Mouse (Mus musculus): ENCODE measurements around the gene Nrp2. TPM values are rescaled to one million over a fixed set of nuclear protein-coding genes. Genes with fewer than 3 reads are reported as not detected.

Nrp2 gene
- polyA plus RNA-seq, 1 experiment from 2014 or later = 6.1 TPM

- Histone ChIP-seq H3K27ac (replicated peaks in 1 of 2; ENCODE audit: control insufficient read depth in 1 of 2, insufficient read depth in 1 of 2, low read depth in 2 of 2, low read length in 2 of 2) (no peak overlapping the region), H3K4me2 (ENCODE audit: low read length) (no peak overlapping the region), H3K36me3 (ENCODE audit: control insufficient read depth, insufficient read depth, low read length) (no peaks in the 10 kb centered on the region), H3K4me3 (ENCODE audit: control insufficient read depth in 1 of 2, insufficient read depth in 1 of 2, low read depth in 1 of 2, low read length in 2 of 2) (no peak overlapping the region), H3K9me3 (ENCODE audit: control insufficient read depth, low read length) (no peaks in the 10 kb centered on the region), H3K9ac (ENCODE audit: low read length) (no peak overlapping the region), H3K4me1 (ENCODE audit: control insufficient read depth in 2 of 2, insufficient read depth in 2 of 2, low read length in 2 of 2) (peaks cover 6 to 9% of the 10 kb centered on the region in 2 experiments; a peak in 3 of 4 replicates), H3K27me3 (ENCODE audit: control insufficient read depth, insufficient read depth, low read length) (no peaks in the 10 kb centered on the region)
- 77% methylated on average over 7 of the region's 7 CpGs for WGBS
- no peak for ATAC-seq (ENCODE audit: insufficient number of reproducible peaks, insufficient read depth, low FRiP score, low read depth)
These were observed 114.5 kb downstream of the Nrp2 start for GRCm38 (mm10) chr1:62817566-62817965.

GRCm38 (mm10) chr1:62820170-62820569 lies 117.1 kb downstream of the Nrp2 start:
- no peak overlapping the region for H3K4me3 ChIP-seq (ENCODE audit: control insufficient read depth in 1 of 2, insufficient read depth in 1 of 2, low read depth in 1 of 2, low read length in 2 of 2)
- no peak for ATAC-seq (ENCODE audit: insufficient number of reproducible peaks, insufficient read depth, low FRiP score, low read depth)
- no peaks in the 10 kb centered on the region for H3K27me3 ChIP-seq (ENCODE audit: control insufficient read depth, insufficient read depth, low read length)
- H3K4me2 ChIP-seq (ENCODE audit: low read length) = no peak overlapping the region
- no peak overlapping the region for H3K9ac ChIP-seq (ENCODE audit: low read length)
- peaks cover 4 to 6% of the 10 kb centered on the region in 2 experiments; a peak in 3 of 4 replicates for H3K4me1 ChIP-seq (ENCODE audit: control insufficient read depth in 2 of 2, insufficient read depth in 2 of 2, low read length in 2 of 2)
- H3K9me3 ChIP-seq (ENCODE audit: control insufficient read depth, low read length) = no peaks in the 10 kb centered on the region
- no peak overlapping the region for H3K27ac ChIP-seq (replicated peaks in 1 of 2; ENCODE audit: control insufficient read depth in 1 of 2, insufficient read depth in 1 of 2, low read depth in 2 of 2, low read length in 2 of 2)
- no peaks in the 10 kb centered on the region for H3K36me3 ChIP-seq (ENCODE audit: control insufficient read depth, insufficient read depth, low read length)
- WGBS = 76% methylated on average over 3 of the region's 3 CpGs

GRCm38 (mm10) chr1:62821509-62822398 lies 118.7 kb downstream of the Nrp2 start:
- H3K9ac ChIP-seq (ENCODE audit: low read length) = no peak overlapping the region
- no peak overlapping the region for H3K4me2 ChIP-seq (ENCODE audit: low read length)
- 52% methylated on average over 10 of the region's 10 CpGs for WGBS
- no peak overlapping the region for H3K27ac ChIP-seq (replicated peaks in 1 of 2; ENCODE audit: control insufficient read depth in 1 of 2, insufficient read depth in 1 of 2, low read depth in 2 of 2, low read length in 2 of 2)
- no peaks in the 10 kb centered on the region for H3K27me3 ChIP-seq (ENCODE audit: control insufficient read depth, insufficient read depth, low read length)
- no peaks in the 10 kb centered on the region for H3K36me3 ChIP-seq (ENCODE audit: control insufficient read depth, insufficient read depth, low read length)
- H3K4me3 ChIP-seq (ENCODE audit: control insufficient read depth in 1 of 2, insufficient read depth in 1 of 2, low read depth in 1 of 2, low read length in 2 of 2) = no peak overlapping the region
- no peaks in the 10 kb centered on the region for H3K9me3 ChIP-seq (ENCODE audit: control insufficient read depth, low read length)
- H3K4me1 ChIP-seq (ENCODE audit: control insufficient read depth in 2 of 2, insufficient read depth in 2 of 2, low read length in 2 of 2) = peaks cover 4 to 6% of the 10 kb centered on the region in 2 experiments; a peak in 3 of 4 replicates
- no peak for ATAC-seq (ENCODE audit: insufficient number of reproducible peaks, insufficient read depth, low FRiP score, low read depth)

GRCm38 (mm10) chr1:62823549-62824195 lies 120.6 kb downstream of the Nrp2 start:
- Histone ChIP-seq H3K36me3 (ENCODE audit: control insufficient read depth, insufficient read depth, low read length) (no peaks in the 10 kb centered on the region), H3K4me1 (ENCODE audit: control insufficient read depth in 2 of 2, insufficient read depth in 2 of 2, low read length in 2 of 2) (peaks cover 9 to 11% of the 10 kb centered on the region in 2 experiments), H3K4me2 (ENCODE audit: low read length) (no peak overlapping the region), H3K27ac (replicated peaks in 1 of 2; ENCODE audit: control insufficient read depth in 1 of 2, insufficient read depth in 1 of 2, low read depth in 2 of 2, low read length in 2 of 2) (no peak overlapping the region), H3K4me3 (ENCODE audit: control insufficient read depth in 1 of 2, insufficient read depth in 1 of 2, low read depth in 1 of 2, low read length in 2 of 2) (no peak overlapping the region), H3K9me3 (ENCODE audit: control insufficient read depth, low read length) (no peaks in the 10 kb centered on the region), H3K27me3 (ENCODE audit: control insufficient read depth, insufficient read depth, low read length) (no peaks in the 10 kb centered on the region), H3K9ac (ENCODE audit: low read length) (no peak overlapping the region)
- no peak for ATAC-seq (ENCODE audit: insufficient number of reproducible peaks, insufficient read depth, low FRiP score, low read depth)
- WGBS = 68% methylated on average over 6 of the region's 6 CpGs

- H3K4me2 ChIP-seq (ENCODE audit: low read length) = no peak overlapping the region
- H3K9ac ChIP-seq (ENCODE audit: low read length) = no peak overlapping the region
- peaks cover 20 to 23% of the 10 kb centered on the region in 2 experiments for H3K4me1 ChIP-seq (ENCODE audit: control insufficient read depth in 2 of 2, insufficient read depth in 2 of 2, low read length in 2 of 2)
- H3K9me3 ChIP-seq (ENCODE audit: control insufficient read depth, low read length) = no peaks in the 10 kb centered on the region
- H3K27me3 ChIP-seq (ENCODE audit: control insufficient read depth, insufficient read depth, low read length) = no peaks in the 10 kb centered on the region
- ATAC-seq (ENCODE audit: insufficient number of reproducible peaks, insufficient read depth, low FRiP score, low read depth) = no peak
- 87% methylated on average over 17 of the region's 17 CpGs for WGBS
- H3K36me3 ChIP-seq (ENCODE audit: control insufficient read depth, insufficient read depth, low read length) = no peaks in the 10 kb centered on the region
- no peak overlapping the region for H3K4me3 ChIP-seq (ENCODE audit: control insufficient read depth in 1 of 2, insufficient read depth in 1 of 2, low read depth in 1 of 2, low read length in 2 of 2)
- no peak overlapping the region for H3K27ac ChIP-seq (replicated peaks in 1 of 2; ENCODE audit: control insufficient read depth in 1 of 2, insufficient read depth in 1 of 2, low read depth in 2 of 2, low read length in 2 of 2)
These were observed 123.0 kb downstream of the Nrp2 start for GRCm38 (mm10) chr1:62825822-62826765.

GRCm38 (mm10) chr1:62827316-62827715 lies 124.2 kb downstream of the Nrp2 start:
- no peak overlapping the region for H3K4me3 ChIP-seq (ENCODE audit: control insufficient read depth in 1 of 2, insufficient read depth in 1 of 2, low read depth in 1 of 2, low read length in 2 of 2)
- WGBS = 61% methylated on average over 10 of the region's 10 CpGs
- H3K27me3 ChIP-seq (ENCODE audit: control insufficient read depth, insufficient read depth, low read length) = no peaks in the 10 kb centered on the region
- no peaks in the 10 kb centered on the region for H3K9me3 ChIP-seq (ENCODE audit: control insufficient read depth, low read length)
- H3K4me1 ChIP-seq (ENCODE audit: control insufficient read depth in 2 of 2, insufficient read depth in 2 of 2, low read length in 2 of 2) = peaks cover 20 to 23% of the 10 kb centered on the region in 2 experiments
- H3K4me2 ChIP-seq (ENCODE audit: low read length) = no peak overlapping the region
- H3K36me3 ChIP-seq (ENCODE audit: control insufficient read depth, insufficient read depth, low read length) = no peaks in the 10 kb centered on the region
- 0 out of 4 replicates have a peak overlapping the region, but pooled peaks of 1 of the 2 experiments have one; percentile 27 for H3K27ac ChIP-seq (replicated peaks in 1 of 2; ENCODE audit: control insufficient read depth in 1 of 2, insufficient read depth in 1 of 2, low read depth in 2 of 2, low read length in 2 of 2)
- no peak for ATAC-seq (ENCODE audit: insufficient number of reproducible peaks, insufficient read depth, low FRiP score, low read depth)
- H3K9ac ChIP-seq (ENCODE audit: low read length) = no peak overlapping the region

- peak overlapping the region in 1 of 2 experiments; percentile 27; a peak in 1 of 4 replicates for H3K27ac ChIP-seq (replicated peaks in 1 of 2; ENCODE audit: control insufficient read depth in 1 of 2, insufficient read depth in 1 of 2, low read depth in 2 of 2, low read length in 2 of 2)
- no peaks in the 10 kb centered on the region for H3K27me3 ChIP-seq (ENCODE audit: control insufficient read depth, insufficient read depth, low read length)
- H3K4me1 ChIP-seq (ENCODE audit: control insufficient read depth in 2 of 2, insufficient read depth in 2 of 2, low read length in 2 of 2) = peaks cover 20 to 23% of the 10 kb centered on the region in 2 experiments
- no peak overlapping the region for H3K4me3 ChIP-seq (ENCODE audit: control insufficient read depth in 1 of 2, insufficient read depth in 1 of 2, low read depth in 1 of 2, low read length in 2 of 2)
- H3K36me3 ChIP-seq (ENCODE audit: control insufficient read depth, insufficient read depth, low read length) = no peaks in the 10 kb centered on the region
- 12% methylated on average over 4 of the region's 4 CpGs for WGBS
- H3K4me2 ChIP-seq (ENCODE audit: low read length) = no peak overlapping the region
- ATAC-seq (ENCODE audit: insufficient number of reproducible peaks, insufficient read depth, low FRiP score, low read depth) = peak; percentile 56; the same call in 1 of the 2 replicates
- no peaks in the 10 kb centered on the region for H3K9me3 ChIP-seq (ENCODE audit: control insufficient read depth, low read length)
- no peak overlapping the region for H3K9ac ChIP-seq (ENCODE audit: low read length)
These were observed 125.1 kb downstream of the Nrp2 start for GRCm38 (mm10) chr1:62828156-62828555.
